Mouse (Mus musculus): ENCODE data around the gene H2-DMb1. TPM values are rescaled to one million over a fixed set of nuclear protein-coding genes. Genes with fewer than 3 reads are reported as not detected.

The H2-DMb1 gene
- total RNA-seq, 1 experiment from 2014 or later, result 55.9 TPM

- no peak for ATAC-seq (replicated peaks in 1 of 2; ENCODE audit: insufficient read depth in 1 of 2, low FRiP score in 2 of 2, low TSS enrichment in 1 of 2, low read depth in 1 of 2, poor library complexity in 2 of 2, severe bottlenecking in 2 of 2)
Measured at GRCm38 (mm10) chr17:34177179-34177578, 24.3 kb downstream of the H2-DMb1 start.

- no peak for ATAC-seq (replicated peaks in 1 of 2; ENCODE audit: insufficient read depth in 1 of 2, low FRiP score in 2 of 2, low TSS enrichment in 1 of 2, low read depth in 1 of 2, poor library complexity in 2 of 2, severe bottlenecking in 2 of 2)
Measured at GRCm38 (mm10) chr17:34179019-34179418, 26.1 kb downstream of the H2-DMb1 start.

- no peak for ATAC-seq (replicated peaks in 1 of 2; ENCODE audit: insufficient read depth in 1 of 2, low FRiP score in 2 of 2, low TSS enrichment in 1 of 2, low read depth in 1 of 2, poor library complexity in 2 of 2, severe bottlenecking in 2 of 2)
Measured at GRCm38 (mm10) chr17:34179913-34180859, 27.3 kb downstream of the H2-DMb1 start.

- no peak for ATAC-seq (replicated peaks in 1 of 2; ENCODE audit: insufficient read depth in 1 of 2, low FRiP score in 2 of 2, low TSS enrichment in 1 of 2, low read depth in 1 of 2, poor library complexity in 2 of 2, severe bottlenecking in 2 of 2)
Measured at GRCm38 (mm10) chr17:34183564-34184219, 30.8 kb downstream of the H2-DMb1 start.

- ATAC-seq (replicated peaks in 1 of 2; ENCODE audit: insufficient read depth in 1 of 2, low FRiP score in 2 of 2, low TSS enrichment in 1 of 2, low read depth in 1 of 2, poor library complexity in 2 of 2, severe bottlenecking in 2 of 2), result no peak
Measured at GRCm38 (mm10) chr17:34185526-34185925, 32.7 kb downstream of the H2-DMb1 start.

GRCm38 (mm10) chr17:34186885-34187260 is 34.0 kb downstream of the H2-DMb1 start:
- peak in 1 of 2 experiments; percentile 28; a peak in 1 of 4 replicates for ATAC-seq (replicated peaks in 1 of 2; ENCODE audit: insufficient read depth in 1 of 2, low FRiP score in 2 of 2, low TSS enrichment in 1 of 2, low read depth in 1 of 2, poor library complexity in 2 of 2, severe bottlenecking in 2 of 2)

- peak; percentile 85 to 88 for ATAC-seq (replicated peaks in 1 of 2; ENCODE audit: insufficient read depth in 1 of 2, low FRiP score in 2 of 2, low TSS enrichment in 1 of 2, low read depth in 1 of 2, poor library complexity in 2 of 2, severe bottlenecking in 2 of 2)
Measured at GRCm38 (mm10) chr17:34187261-34187916, 34.5 kb downstream of the H2-DMb1 start, which contains the start of the genes Tap1 and Psmb9. Tap1 (plus strand) TSS chr17:34187553. Psmb9 (minus strand) TSS chr17:34187764.

GRCm38 (mm10) chr17:34188010-34188409 is 35.1 kb downstream of the H2-DMb1 start:
- ATAC-seq (replicated peaks in 1 of 2; ENCODE audit: insufficient read depth in 1 of 2, low FRiP score in 2 of 2, low TSS enrichment in 1 of 2, low read depth in 1 of 2, poor library complexity in 2 of 2, severe bottlenecking in 2 of 2), result no peak

GRCm38 (mm10) chr17:34188986-34189385 is 36.1 kb downstream of the H2-DMb1 start:
- no peak for ATAC-seq (replicated peaks in 1 of 2; ENCODE audit: insufficient read depth in 1 of 2, low FRiP score in 2 of 2, low TSS enrichment in 1 of 2, low read depth in 1 of 2, poor library complexity in 2 of 2, severe bottlenecking in 2 of 2)

- ATAC-seq (replicated peaks in 1 of 2; ENCODE audit: insufficient read depth in 1 of 2, low FRiP score in 2 of 2, low TSS enrichment in 1 of 2, low read depth in 1 of 2, poor library complexity in 2 of 2, severe bottlenecking in 2 of 2), result no peak
Measured at GRCm38 (mm10) chr17:34192852-34193251, 40.0 kb downstream of the H2-DMb1 start.

- ATAC-seq (replicated peaks in 1 of 2; ENCODE audit: insufficient read depth in 1 of 2, low FRiP score in 2 of 2, low TSS enrichment in 1 of 2, low read depth in 1 of 2, poor library complexity in 2 of 2, severe bottlenecking in 2 of 2), result no peak
Measured at GRCm38 (mm10) chr17:34193468-34193867, 40.6 kb downstream of the H2-DMb1 start.

GRCm38 (mm10) chr17:34194723-34195122 is 41.9 kb downstream of the H2-DMb1 start:
- ATAC-seq (replicated peaks in 1 of 2; ENCODE audit: insufficient read depth in 1 of 2, low FRiP score in 2 of 2, low TSS enrichment in 1 of 2, low read depth in 1 of 2, poor library complexity in 2 of 2, severe bottlenecking in 2 of 2), result no peak

GRCm38 (mm10) chr17:34196491-34196890 is 43.6 kb downstream of the H2-DMb1 start:
- peak; percentile 63 to 67 for ATAC-seq (replicated peaks in 1 of 2; ENCODE audit: insufficient read depth in 1 of 2, low FRiP score in 2 of 2, low TSS enrichment in 1 of 2, low read depth in 1 of 2, poor library complexity in 2 of 2, severe bottlenecking in 2 of 2)

GRCm38 (mm10) chr17:34196941-34197894 is 44.3 kb downstream of the H2-DMb1 start, which contains the start of gene Psmb8:
Psmb8 (plus strand) TSS chr17:34197721.
- ATAC-seq (replicated peaks in 1 of 2; ENCODE audit: insufficient read depth in 1 of 2, low FRiP score in 2 of 2, low TSS enrichment in 1 of 2, low read depth in 1 of 2, poor library complexity in 2 of 2, severe bottlenecking in 2 of 2), result peak; percentile 74 to 77

- peak; percentile 54 to 75; a peak in 3 of 4 replicates for ATAC-seq (replicated peaks in 1 of 2; ENCODE audit: insufficient read depth in 1 of 2, low FRiP score in 2 of 2, low TSS enrichment in 1 of 2, low read depth in 1 of 2, poor library complexity in 2 of 2, severe bottlenecking in 2 of 2)
Measured at GRCm38 (mm10) chr17:34197904-34198520, 45.1 kb downstream of the H2-DMb1 start.

- ATAC-seq (replicated peaks in 1 of 2; ENCODE audit: insufficient read depth in 1 of 2, low FRiP score in 2 of 2, low TSS enrichment in 1 of 2, low read depth in 1 of 2, poor library complexity in 2 of 2, severe bottlenecking in 2 of 2), result no peak; a peak in 1 of 4 replicates
Measured at GRCm38 (mm10) chr17:34198521-34198912, 45.6 kb downstream of the H2-DMb1 start.

Measured in hematopoietic stem cell, adult 5-6 weeks (primary cell).